Mouse (Mus musculus): ENCODE data around the gene Lsm4.

Lsm4 gene

DNA sequence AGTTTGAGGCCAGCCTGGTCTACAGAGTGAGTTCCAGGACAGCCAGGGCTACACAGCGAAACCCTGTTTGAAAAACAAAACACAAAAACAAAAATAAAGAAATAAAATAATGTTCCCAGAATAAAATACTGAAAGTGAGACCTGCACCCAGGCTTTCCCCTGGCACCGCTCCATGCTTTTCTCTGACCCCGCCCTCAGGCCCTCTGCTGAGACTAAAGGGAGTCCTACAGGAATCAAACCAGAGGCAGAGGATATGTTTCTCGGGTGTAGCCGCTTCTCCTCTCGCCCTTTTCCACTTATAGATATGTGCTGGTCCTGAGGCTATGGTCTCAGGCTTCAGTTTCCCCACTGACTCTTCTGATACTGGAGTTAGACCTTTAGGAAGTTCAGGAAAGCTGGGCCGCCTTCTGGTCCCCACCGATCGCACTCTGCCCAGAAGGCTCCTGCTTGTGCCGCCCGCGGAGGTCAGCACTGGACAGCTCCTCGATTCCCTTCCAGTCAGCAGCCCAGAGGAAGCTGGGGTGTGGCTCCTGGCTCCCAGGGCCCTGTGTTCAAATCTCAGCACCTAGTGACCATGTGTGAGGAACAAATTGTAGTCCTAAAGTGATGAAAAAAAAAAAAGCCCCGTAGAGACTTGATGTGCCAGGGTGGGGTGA is 52.9 kb downstream of the Lsm4 start:
- DNase-seq (ENCODE audit: low read depth, low spot score), result no peak

DNA sequence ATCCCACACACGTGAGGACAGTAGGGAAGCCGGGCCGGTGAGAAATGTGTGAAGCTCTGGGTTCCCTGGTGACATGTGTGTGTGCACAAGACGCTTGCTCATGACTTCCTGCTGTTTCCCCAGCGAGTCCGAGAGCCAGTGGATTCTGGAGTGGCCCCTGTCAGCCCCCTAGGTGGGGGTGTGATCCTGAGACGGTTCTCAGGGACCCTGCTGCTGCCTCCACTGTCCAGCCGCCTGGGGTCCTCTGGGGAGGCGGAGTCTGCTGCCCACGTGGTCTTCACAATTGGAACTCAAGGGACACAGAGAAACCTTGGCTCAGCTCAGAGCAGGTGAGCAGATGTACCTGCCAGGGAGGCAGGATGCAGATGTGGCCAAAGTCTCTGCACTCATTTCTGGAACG is 53.7 kb downstream of the Lsm4 start:
- DNase-seq (ENCODE audit: low read depth, low spot score), result no peak
